Mouse (Mus musculus) heart, adult 2 months (tissue): ENCODE data around the gene Ift43. TPM values are rescaled to one million over a fixed set of nuclear protein-coding genes. Genes with fewer than 3 reads are reported as not detected.

ENCODE experiments used
- DNase-seq, 2 experiments: peaks; one replicate each; pipeline ENCODE4 v3.0.0; 2021
- H3K27ac ChIP-seq: fragments of 200-600 bp; 2 replicates; pipeline ENCODE4 v1.8.1; 2022
- H3K27me3 ChIP-seq: fragments of 200-500 bp; 2 replicates; pipeline ENCODE4 v1.6.1; 2012; ENCODE audit warnings: mild to moderate bottlenecking, low read length, inconsistent platforms, mixed read lengths; ENCODE audit not compliant: control insufficient read depth, insufficient read depth
- H3K36me3 ChIP-seq: fragments of 200-500 bp; 2 replicates; pipeline ENCODE4 v1.6.1; 2012; ENCODE audit warnings: low read length, inconsistent platforms; ENCODE audit not compliant: control insufficient read depth, insufficient read depth
- H3K4me1 ChIP-seq: fragments of 200-500 bp; 2 replicates; pipeline ENCODE4 v1.6.1; 2011; ENCODE audit warnings: low read length; ENCODE audit not compliant: control insufficient read depth, insufficient read depth
- H3K4me3 ChIP-seq: fragments of 200-600 bp; 2 replicates; pipeline ENCODE4 v1.8.1; 2022
- H3K79me2 ChIP-seq: fragments of 200-500 bp; replicated peaks from 2 replicates; pipeline ENCODE4 v1.6.1; 2012; ENCODE audit warnings: mild to moderate bottlenecking, inconsistent platforms, low read length, moderate library complexity, mixed read lengths; ENCODE audit not compliant: control insufficient read depth, insufficient read depth
- H3K9ac ChIP-seq: fragments of 200-500 bp; 2 replicates; pipeline ENCODE4 v1.6.1; 2012; ENCODE audit warnings: low read depth, mild to moderate bottlenecking, control low read depth, inconsistent platforms, low read length, mixed read lengths
- CTCF ChIP-seq: fragments of 200-600 bp; IDR thresholded peaks from 2 replicates; pipeline ENCODE4 v1.8.1; 2022; ENCODE audit warnings: antibody characterized with exemption, mild to moderate bottlenecking, moderate library complexity
- EP300 ChIP-seq: fragments of 200-500 bp; IDR thresholded peaks from 2 replicates; pipeline ENCODE4 v1.6.1; 2011; ENCODE audit warnings: low read depth, low read length, control low read depth; ENCODE audit not compliant: insufficient read depth
- POLR2A ChIP-seq: fragments of 200-500 bp; IDR thresholded peaks from 2 replicates; pipeline ENCODE4 v1.6.1; 2011; ENCODE audit warnings: mild to moderate bottlenecking, low read depth, low read length, control low read depth; ENCODE audit not compliant: insufficient read depth
- WGBS: fragments of 180-500 bp; shearing (Covaris S2); methylation state at CpG from one replicate; pipeline ENCODE4 v1.1.7; 2018; 5-methylcytosine and 5-hydroxymethylcytosine counted together
- intact Hi-C: fragments of 180-260 bp; cut with DNase I; formaldehyde crosslinking; loops from one replicate; pipeline ENCODE4 v1.15.1; 2025
- long read RNA-seq: library from polyadenylated mRNA; stranded (forward); transcript quantifications from one replicate; pipeline ENCODE4 v2.0.0, GENCODE M21; 2021
- polyA plus RNA-seq: library from polyadenylated mRNA; depleted of rRNA; stranded (reverse); fragments of >200 nt; gene quantifications from 2 replicates; pipeline ENCODE4 v1.2.3, GENCODE M21; 2012; rRNA removed
- total RNA-seq, 2 experiments: library from RNA; stranded (reverse); gene quantifications; 2 replicates each; pipeline ENCODE4 v1.2.3; 2021

Gene Ift43
- 10 to 100 TPM; 21.6 to 26.1 TPM for total RNA-seq
- polyA plus RNA-seq = 31.9 and 39.2 TPM in 2 replicates
- long read RNA-seq, transcript Ift43-205 (9 exons, 783 nt) = major isoform, 26 of 29 reads
- long read RNA-seq, partial matches to known transcripts = 1 of 29 reads
- long read RNA-seq, other reads (novel, unspliced or antisense) = 2 of 29 reads

- H3K4me1 ChIP-seq = peaks cover 7% of the 10 kb centered on the region
- peak within 1 kb of the TSS; percentile 89 for H3K27ac ChIP-seq
- TF ChIP-seq EP300 (0 out of 2 replicates have a peak, but pooled peaks have one; percentile 7), CTCF (no peak), POLR2A (peak; percentile 62)
- H3K9ac ChIP-seq = peak within 1 kb of the TSS; percentile 58
- intact Hi-C loops = no loop called here
- under 1% methylated on average over 35 of the region's 35 CpGs for WGBS
- H3K4me3 ChIP-seq = peak within 1 kb of the TSS; percentile 86
- DNase-seq = peak; percentile 88 to 89
- H3K79me2 ChIP-seq = no peaks in the 10 kb centered on the region
- H3K36me3 ChIP-seq = peaks cover 2% of the 10 kb centered on the region; the same call in 1 of the 2 replicates
- no peaks in the 10 kb centered on the region for H3K27me3 ChIP-seq
Measured at GRCm38 (mm10) chr12:86082481-86083012, at the start of gene Ift43. Ift43 (plus strand) TSS chr12:86082541.

- Histone ChIP-seq H3K4me3 (no peak overlapping the region), H3K27me3 (no peaks in the 10 kb centered on the region), H3K9ac (no peak overlapping the region), H3K36me3 (no peaks in the 10 kb centered on the region), H3K4me1 (no peaks in the 10 kb centered on the region; the same call in 1 of the 2 replicates), H3K27ac (no peak overlapping the region), H3K79me2 (no peaks in the 10 kb centered on the region)
- intact Hi-C loops = no loop called here
- DNase-seq = no peak
- TF ChIP-seq EP300 (no peak), CTCF (no peak), POLR2A (no peak)
Measured at GRCm38 (mm10) chr12:86035586-86035985, 46.8 kb upstream of the Ift43 start.

DNA sequence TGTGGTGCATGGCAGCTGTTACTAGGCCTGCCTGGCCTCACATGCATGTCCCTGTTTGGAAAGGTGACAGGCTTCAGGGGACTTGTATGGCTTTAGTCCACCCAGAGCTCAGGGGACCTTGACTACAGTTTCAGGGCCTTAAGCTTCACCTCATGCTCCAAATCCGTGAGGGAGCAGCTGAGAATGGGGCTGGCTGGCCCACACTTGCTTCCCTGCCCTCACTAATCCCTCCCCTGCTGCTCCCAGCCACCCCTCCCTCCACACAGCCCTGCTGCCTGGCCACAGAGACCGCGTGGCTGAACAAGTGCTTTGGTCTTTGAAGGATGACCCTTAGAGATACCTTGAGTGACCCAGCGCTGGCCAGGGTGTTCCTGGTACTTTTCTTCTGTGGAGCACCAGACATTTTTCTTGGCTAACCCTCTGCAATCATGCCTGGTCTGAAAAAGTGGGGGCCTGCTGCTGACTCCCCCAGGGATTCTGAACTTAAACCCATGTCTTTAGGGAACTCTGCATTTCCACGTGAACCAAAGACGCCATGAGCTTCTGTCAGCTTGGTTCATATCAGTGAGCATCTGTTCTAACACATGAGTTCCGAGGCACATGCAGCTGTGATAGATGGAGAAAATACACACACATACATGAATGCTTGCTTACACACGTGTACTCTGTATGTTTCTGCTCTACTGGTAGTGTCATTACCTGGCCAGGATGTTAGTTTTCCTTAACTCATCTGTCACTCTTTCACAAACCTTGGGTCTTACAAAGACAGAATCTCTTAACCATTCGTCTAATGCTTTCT is 45.8 kb upstream of the Ift43 start:
- intact Hi-C loops = no loop called here
- no peak for TF ChIP-seq EP300
- no peak for TF ChIP-seq CTCF
- TF ChIP-seq POLR2A = no peak
- no peaks in the 10 kb centered on the region for H3K27me3 ChIP-seq
- no peak for DNase-seq
- WGBS = 80% methylated on average over 9 of the region's 9 CpGs
- no peak overlapping the region for H3K27ac ChIP-seq
- no peaks in the 10 kb centered on the region; the same call in 1 of the 2 replicates for H3K4me1 ChIP-seq
- no peaks in the 10 kb centered on the region for H3K79me2 ChIP-seq
- H3K4me3 ChIP-seq = no peak overlapping the region
- H3K36me3 ChIP-seq = no peaks in the 10 kb centered on the region
- H3K9ac ChIP-seq = no peak overlapping the region

DNA sequence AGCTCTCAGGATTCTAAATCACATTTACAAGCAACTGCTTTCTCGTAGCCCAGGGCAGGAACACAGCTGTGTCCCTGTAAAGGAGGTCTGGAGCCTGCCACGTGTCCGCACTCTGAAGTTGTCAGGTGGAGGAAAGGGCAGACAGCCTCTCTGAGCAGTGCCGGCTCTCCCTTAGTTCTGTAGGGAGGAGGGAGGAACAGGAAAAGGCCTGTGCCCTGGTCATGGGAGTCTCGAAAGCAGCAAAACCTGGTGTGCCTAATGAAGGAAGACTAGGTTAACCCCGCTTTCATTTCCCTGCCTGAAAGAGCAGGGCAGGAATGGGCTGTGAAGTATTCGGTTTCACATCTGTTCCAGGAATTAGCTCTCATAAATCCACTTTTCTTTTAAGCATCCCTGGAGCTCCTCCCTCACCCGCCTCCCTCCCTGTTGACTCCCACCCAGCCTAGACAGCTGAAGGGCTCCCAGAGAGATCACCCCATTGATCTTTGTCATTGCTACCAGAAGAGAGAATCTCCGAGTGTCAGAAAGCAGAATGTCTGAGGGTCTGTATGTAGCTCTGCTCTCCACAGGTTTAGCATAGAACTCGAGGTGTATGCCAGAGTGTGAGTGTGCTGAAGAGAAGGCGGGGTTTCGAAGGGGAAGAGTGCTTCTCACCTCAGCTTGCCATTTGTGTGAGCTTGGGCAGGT is 45.0 kb upstream of the Ift43 start:
- TF ChIP-seq EP300 (no peak), POLR2A (no peak), CTCF (no peak)
- no peak overlapping the region for H3K27ac ChIP-seq
- H3K36me3 ChIP-seq = no peaks in the 10 kb centered on the region
- no peaks in the 10 kb centered on the region; the same call in 1 of the 2 replicates for H3K4me1 ChIP-seq
- 62% methylated on average over 12 of the region's 12 CpGs for WGBS
- no peaks in the 10 kb centered on the region for H3K27me3 ChIP-seq
- no peak overlapping the region for H3K9ac ChIP-seq
- H3K4me3 ChIP-seq = no peak overlapping the region
- H3K79me2 ChIP-seq = no peaks in the 10 kb centered on the region
- intact Hi-C loops = no loop called here
- no peak for DNase-seq

DNA sequence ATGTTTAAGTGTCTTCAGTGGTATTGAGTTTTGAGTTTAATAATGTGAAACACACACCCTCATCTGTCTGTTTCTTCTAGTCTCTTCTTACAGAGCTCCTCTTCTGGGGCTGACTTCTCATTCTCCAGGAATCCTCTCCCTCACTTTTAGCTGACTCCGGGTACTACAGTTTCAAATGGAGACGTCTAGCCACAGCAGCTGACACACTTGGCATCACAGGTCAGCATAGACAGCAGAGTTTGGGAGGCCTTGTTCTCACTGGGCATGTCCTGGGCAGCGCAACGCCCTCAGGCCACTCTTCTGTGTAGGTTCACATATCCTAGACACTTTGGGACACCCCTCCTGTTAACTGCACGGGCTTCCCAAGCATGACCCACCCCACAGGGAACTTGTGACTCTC is 43.3 kb upstream of the Ift43 start:
- H3K79me2 ChIP-seq = no peaks in the 10 kb centered on the region
- WGBS = 72% methylated on average over 5 of the region's 5 CpGs
- TF ChIP-seq CTCF = no peak
- TF ChIP-seq EP300 = no peak
- no peak for TF ChIP-seq POLR2A
- no peak overlapping the region for H3K27ac ChIP-seq
- DNase-seq = no peak
- H3K4me1 ChIP-seq = no peaks in the 10 kb centered on the region; the same call in 1 of the 2 replicates
- no peak overlapping the region for H3K9ac ChIP-seq
- intact Hi-C loops = no loop called here
- no peaks in the 10 kb centered on the region for H3K36me3 ChIP-seq
- no peaks in the 10 kb centered on the region for H3K27me3 ChIP-seq
- no peak overlapping the region for H3K4me3 ChIP-seq

DNA sequence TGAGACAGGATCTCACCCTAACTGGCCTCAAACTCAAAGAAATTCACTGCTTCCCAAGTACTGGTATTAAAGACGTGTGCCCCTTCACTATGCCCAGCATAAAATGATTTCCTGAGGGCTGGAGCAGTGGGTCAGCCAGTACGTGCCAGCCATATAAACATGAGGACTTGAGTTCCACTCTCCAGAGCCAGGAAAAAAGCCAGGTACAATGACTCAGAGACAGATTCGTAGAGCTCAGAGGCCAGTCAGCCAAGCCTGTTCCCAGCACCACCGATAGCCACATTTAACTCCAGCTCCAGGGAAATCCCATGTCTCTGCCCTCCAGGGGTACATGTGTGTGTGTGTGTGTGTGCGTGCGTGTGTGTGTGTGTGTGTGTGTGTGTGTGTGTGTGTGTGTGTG is 42.6 kb upstream of the Ift43 start:
- 58% methylated on average over 6 of the region's 6 CpGs for WGBS
- Histone ChIP-seq H3K4me3 (no peak overlapping the region), H3K36me3 (no peaks in the 10 kb centered on the region), H3K27me3 (no peaks in the 10 kb centered on the region), H3K27ac (no peak overlapping the region), H3K9ac (no peak overlapping the region), H3K79me2 (no peaks in the 10 kb centered on the region), H3K4me1 (no peaks in the 10 kb centered on the region; the same call in 1 of the 2 replicates)
- TF ChIP-seq CTCF (no peak), POLR2A (no peak), EP300 (no peak)
- DNase-seq = no peak
- intact Hi-C loops = no loop called here
